Mouse (Mus musculus): Measurements from ENCODE around the gene Rhebl1.

Gene Rhebl1

GRCm38 (mm10) chr15:98835291-98835690 is 59.0 kb downstream of the Rhebl1 start:
- Histone ChIP-seq H3K36me3 (ENCODE audit: control insufficient read depth, insufficient read depth, low read length, poor library complexity, severe bottlenecking) (peaks cover 8% of the 10 kb centered on the region; the same call in 1 of the 2 replicates), H3K27me3 (ENCODE audit: control insufficient read depth, insufficient read depth, low read length, poor library complexity, severe bottlenecking) (no peaks in the 10 kb centered on the region)
- DNase-seq (ENCODE audit: low read depth, low spot score): no peak

- no peaks in the 10 kb centered on the region for H3K27me3 ChIP-seq (ENCODE audit: control insufficient read depth, insufficient read depth, low read length, poor library complexity, severe bottlenecking)
- peaks cover 8% of the 10 kb centered on the region; the same call in 1 of the 2 replicates for H3K36me3 ChIP-seq (ENCODE audit: control insufficient read depth, insufficient read depth, low read length, poor library complexity, severe bottlenecking)
- DNase-seq (ENCODE audit: low read depth, low spot score): no peak
These were observed 60.3 kb downstream of the Rhebl1 start for GRCm38 (mm10) chr15:98834059-98834458.

- peaks cover 8% of the 10 kb centered on the region for H3K36me3 ChIP-seq (ENCODE audit: control insufficient read depth, insufficient read depth, low read length, poor library complexity, severe bottlenecking)
- DNase-seq (ENCODE audit: low read depth, low spot score): no peak
- no peaks in the 10 kb centered on the region for H3K27me3 ChIP-seq (ENCODE audit: control insufficient read depth, insufficient read depth, low read length, poor library complexity, severe bottlenecking)
These were observed 61.1 kb downstream of the Rhebl1 start for GRCm38 (mm10) chr15:98833281-98833680.

DNA sequence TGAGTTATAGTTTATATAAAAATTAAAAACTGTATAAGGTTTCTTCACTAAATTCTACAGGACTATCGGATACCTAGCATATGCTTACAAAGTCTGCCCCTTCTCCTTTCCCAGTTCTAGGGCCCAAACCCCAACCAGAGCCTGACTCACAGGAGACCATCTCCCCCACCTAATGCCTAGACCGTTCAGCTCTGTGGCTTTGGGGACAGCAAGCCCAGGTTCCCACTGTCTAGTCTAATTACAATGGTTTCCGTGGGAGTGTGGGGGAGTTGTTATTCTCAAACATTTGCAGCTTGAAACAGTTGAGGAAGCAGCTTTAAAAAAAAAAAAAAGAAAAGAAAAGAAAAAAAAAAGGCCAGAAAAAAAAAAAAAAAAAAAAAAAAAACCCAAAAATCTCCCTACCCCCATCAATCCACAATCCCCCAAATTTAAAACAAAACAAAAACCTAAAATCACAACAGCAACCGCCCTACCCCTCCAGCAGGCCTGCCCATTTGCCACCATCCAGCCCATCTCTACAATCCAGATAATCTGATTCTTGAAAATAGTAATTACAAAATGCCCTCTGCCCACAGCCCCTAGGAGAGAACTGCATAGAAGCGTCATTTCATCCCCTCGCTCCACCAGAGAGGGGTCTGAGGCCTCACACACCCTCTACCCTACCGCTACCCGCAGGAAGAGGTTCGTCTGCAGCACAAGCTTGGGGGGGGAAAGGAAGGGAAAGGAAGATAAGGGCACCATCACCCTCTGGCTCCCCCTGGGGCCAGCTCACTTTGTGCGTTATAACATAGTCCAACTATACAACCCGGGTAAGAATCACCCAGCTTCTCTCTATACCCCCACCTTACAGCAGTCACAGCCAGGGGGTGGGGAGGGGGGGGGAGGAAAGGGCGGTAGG is 61.9 kb downstream of the Rhebl1 start:
- peak; percentile 64 for DNase-seq (ENCODE audit: low read depth, low spot score)
- Histone ChIP-seq H3K36me3 (ENCODE audit: control insufficient read depth, insufficient read depth, low read length, poor library complexity, severe bottlenecking) (peaks cover 8% of the 10 kb centered on the region), H3K27me3 (ENCODE audit: control insufficient read depth, insufficient read depth, low read length, poor library complexity, severe bottlenecking) (no peaks in the 10 kb centered on the region)

GRCm38 (mm10) chr15:98831684-98832035 is 62.7 kb downstream of the Rhebl1 start:
- Histone ChIP-seq H3K36me3 (ENCODE audit: control insufficient read depth, insufficient read depth, low read length, poor library complexity, severe bottlenecking) (peaks cover 7% of the 10 kb centered on the region), H3K27me3 (ENCODE audit: control insufficient read depth, insufficient read depth, low read length, poor library complexity, severe bottlenecking) (no peaks in the 10 kb centered on the region)
- DNase-seq (ENCODE audit: low read depth, low spot score): no peak

DNA sequence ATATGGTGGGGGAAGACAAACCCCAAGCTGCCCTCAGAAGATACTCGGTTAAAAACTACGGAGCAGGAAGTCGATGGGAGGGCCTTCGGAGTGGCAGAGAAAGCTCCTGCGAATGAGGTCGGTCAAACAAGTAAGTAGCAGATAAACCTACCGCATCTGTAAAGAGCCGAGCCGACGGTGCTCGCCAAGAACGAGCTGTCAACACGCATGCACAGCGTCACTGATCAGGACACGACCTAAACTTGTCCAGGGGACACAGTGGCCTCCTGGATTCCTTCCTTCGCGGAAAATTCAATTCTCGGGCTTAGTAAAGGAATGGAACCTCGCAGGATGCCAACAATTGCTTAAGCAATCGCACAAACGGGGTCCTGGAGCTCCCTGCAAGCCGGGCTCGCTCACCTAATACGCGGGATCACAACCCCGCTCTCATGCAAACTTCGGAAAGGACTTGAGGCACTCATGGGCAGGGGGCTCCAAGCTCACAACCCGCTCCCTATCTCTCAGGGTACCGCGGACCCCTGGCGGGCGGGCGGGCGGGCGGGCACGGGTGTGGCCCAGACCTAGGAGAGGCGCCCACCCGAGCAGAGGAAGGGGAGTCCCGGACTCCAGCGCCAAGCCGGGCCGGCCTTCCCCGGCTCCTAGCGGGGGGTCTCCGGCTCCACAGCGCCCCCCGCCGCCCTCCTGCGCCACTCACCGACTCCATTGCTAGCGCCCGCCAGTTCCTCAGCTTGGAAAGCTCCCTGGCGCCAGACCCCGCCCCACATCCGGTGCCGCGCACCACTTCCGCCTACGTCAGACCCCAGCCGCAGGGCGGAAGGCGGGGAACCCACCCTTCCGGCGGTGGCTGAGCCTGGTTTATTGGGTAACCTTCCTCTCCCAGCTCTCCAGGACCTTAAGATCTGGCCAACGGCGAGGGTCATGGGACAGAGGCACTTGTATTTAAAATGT is 63.3 kb downstream of the Rhebl1 start, which contains the start of gene Prkag1:
TSS of gene Prkag1 (minus strand) at position 786 of the 948 bp plus-strand sequence.
- peaks cover 6% of the 10 kb centered on the region for H3K36me3 ChIP-seq (ENCODE audit: control insufficient read depth, insufficient read depth, low read length, poor library complexity, severe bottlenecking)
- DNase-seq (ENCODE audit: low read depth, low spot score): peak; percentile 96

More for the DNA sequence above, 63.3 kb downstream of the Rhebl1 start, which contains the start of gene Prkag1:
- H3K27me3 ChIP-seq (ENCODE audit: control insufficient read depth, insufficient read depth, low read length, poor library complexity, severe bottlenecking): no peaks in the 10 kb centered on the region

Measured in splenic B cell, adult 2 months (primary cell).